Mouse (Mus musculus) neural tube, embryonic 11.5 days (tissue): ENCODE data around the gene Tmem104. TPM values are rescaled to one million over a fixed set of nuclear protein-coding genes. Genes with fewer than 3 reads are reported as not detected.
A peak's percentile ranks its signal among the peaks of the same experiment; 100 is the strongest.

ENCODE experiments used
- ATAC-seq: fragments of 200-750 bp; cut with Nextera tagmentation; 2 replicates; pipeline ENCODE4 v1.8.0; 2017; ENCODE audit warnings: moderate number of reproducible peaks, mild to moderate bottlenecking, moderate TSS enrichment, moderate library complexity; ENCODE audit not compliant: insufficient read depth, low FRiP score, low TSS enrichment
- DNase-seq: peaks from one replicate; pipeline ENCODE4 v3.0.0-alpha.2; 2015; ENCODE audit warnings: low spot score
- H3K27ac ChIP-seq: fragments of 300-500 bp; sonication (generic); 2 replicates; pipeline ENCODE4 v1.5.1; 2014; ENCODE audit warnings: low read depth, mild to moderate bottlenecking, low read length
- H3K27me3 ChIP-seq: fragments of 300-500 bp; sonication (generic); 2 replicates; pipeline ENCODE4 v1.6.1; 2014; ENCODE audit warnings: mild to moderate bottlenecking, low read length, mixed read lengths; ENCODE audit not compliant: control insufficient read depth, insufficient read depth
- H3K36me3 ChIP-seq: fragments of 300-500 bp; sonication (generic); 2 replicates; pipeline ENCODE4 v1.6.1; 2014; ENCODE audit warnings: mild to moderate bottlenecking, low read length, moderate library complexity, mixed read lengths; ENCODE audit not compliant: control insufficient read depth, insufficient read depth
- H3K4me1 ChIP-seq: fragments of 300-500 bp; sonication (generic); 2 replicates; pipeline ENCODE4 v1.6.1; 2014; ENCODE audit warnings: low read length, mixed read lengths; ENCODE audit not compliant: control insufficient read depth, insufficient read depth
- H3K4me2 ChIP-seq: fragments of 300-500 bp; sonication (generic); 2 replicates; pipeline ENCODE4 v1.6.1; 2014; ENCODE audit warnings: low read depth, mild to moderate bottlenecking, moderate library complexity
- H3K4me3 ChIP-seq: fragments of 300-500 bp; sonication (generic); 2 replicates; pipeline ENCODE4 v1.5.1; 2014; ENCODE audit warnings: low read depth, low read length
- H3K9ac ChIP-seq: fragments of 300-500 bp; sonication (generic); 2 replicates; pipeline ENCODE4 v1.6.1; 2014; ENCODE audit warnings: mild to moderate bottlenecking, low read length
- H3K9me3 ChIP-seq: fragments of 300-500 bp; sonication (generic); 2 replicates; pipeline ENCODE4 v1.6.1; 2016; ENCODE audit warnings: low read length; ENCODE audit not compliant: control insufficient read depth
- WGBS: fragments of 180-500 bp; shearing (Covaris S2); extraction: QIAGEN DNeasy Blood & Tissue Kit; methylation state at CpG from one replicate; pipeline ENCODE4 v1.1.7; 2014; 5-methylcytosine and 5-hydroxymethylcytosine counted together
- polyA plus RNA-seq: library from polyadenylated mRNA; unstranded; fragments of >200 nt; fragmentation: Nextera tagmentation; extraction: Ambion mirVana; gene quantifications from 2 replicates; pipeline ENCODE4 v1.2.1, GENCODE M21; 2014

Tmem104 gene
- polyA plus RNA-seq, 1 experiment from 2014 or later, result 11.0 TPM

DNA sequence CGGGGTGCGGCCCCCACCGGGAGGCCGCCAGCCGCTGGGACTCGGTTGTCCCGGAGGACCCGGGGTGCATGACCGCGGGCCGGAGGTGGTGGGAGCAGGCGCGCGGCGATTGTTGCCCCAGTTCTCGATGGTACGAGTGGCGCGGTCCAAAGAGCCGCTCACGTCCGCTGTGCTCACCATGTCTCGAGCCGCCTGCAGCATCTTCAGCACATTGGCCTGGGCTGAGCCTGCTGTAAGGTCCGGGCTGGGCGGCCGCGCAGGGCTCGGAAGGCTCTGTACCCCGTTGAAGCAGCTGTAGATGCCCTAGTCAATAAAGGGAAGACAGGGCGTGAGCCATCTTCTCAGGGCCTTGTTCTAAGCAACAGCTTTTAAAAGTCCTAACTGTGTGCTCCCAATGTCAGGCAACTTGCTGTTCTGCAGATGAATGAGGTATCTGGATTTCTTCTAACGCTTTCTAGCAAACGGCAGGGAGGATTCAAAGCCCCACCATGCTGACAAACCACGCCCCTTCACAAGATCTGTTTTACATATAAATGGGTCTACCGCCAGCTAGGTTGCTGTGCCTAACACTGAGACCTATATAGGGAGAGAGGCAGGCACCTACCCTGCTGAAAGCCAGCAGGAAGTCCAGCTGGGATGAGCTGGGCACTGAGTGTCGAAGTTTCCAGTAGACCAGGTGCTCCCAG is 63.3 kb downstream of the Tmem104 start:
- ATAC-seq (0 out of 2 replicates have a peak, but pooled peaks have one; percentile 35), DNase-seq (no peak)
- peaks cover 51% of the 10 kb centered on the region for H3K27me3 ChIP-seq
- H3K9me3 ChIP-seq, result no peaks in the 10 kb centered on the region
- H3K27ac ChIP-seq, result no peak overlapping the region
- WGBS, result 2% methylated on average over 36 of the region's 36 CpGs
- H3K36me3 ChIP-seq, result no peaks in the 10 kb centered on the region
- peak overlapping the region; percentile 48 for H3K9ac ChIP-seq
- H3K4me2 ChIP-seq, result peak overlapping the region; percentile 80
- peaks cover 33% of the 10 kb centered on the region for H3K4me1 ChIP-seq
- peak overlapping the region; percentile 42 for H3K4me3 ChIP-seq

DNA sequence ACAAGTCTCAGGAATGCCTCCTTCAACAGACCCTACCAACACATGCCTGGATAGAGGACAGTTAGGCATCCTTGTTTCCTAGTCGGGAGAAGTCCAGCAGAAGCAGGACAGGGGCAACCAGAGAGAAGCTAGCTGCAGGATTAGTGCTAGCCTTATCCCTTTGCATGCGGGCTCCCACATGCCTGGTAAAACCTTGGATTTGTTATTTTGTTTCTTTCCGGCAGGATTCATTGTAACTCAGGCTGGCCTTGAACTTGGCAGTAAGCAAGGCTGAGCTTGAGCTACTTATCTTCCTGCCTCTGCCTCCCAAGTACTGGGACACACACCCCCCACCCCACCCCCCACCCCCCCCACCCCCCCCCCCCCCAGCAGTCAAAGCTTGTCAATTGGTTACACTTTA is 64.0 kb downstream of the Tmem104 start:
- Histone ChIP-seq H3K27me3 (peaks cover 51% of the 10 kb centered on the region), H3K4me3 (no peak overlapping the region)
- no peak for ATAC-seq

GRCm38 (mm10) chr11:115257775-115258510 is 70.7 kb downstream of the Tmem104 start:
- WGBS, result 16% methylated on average over 53 of the region's 59 CpGs
- H3K9ac ChIP-seq, result no peak overlapping the region
- H3K4me1 ChIP-seq, result no peaks in the 10 kb centered on the region
- no peaks in the 10 kb centered on the region for H3K36me3 ChIP-seq
- ATAC-seq, result no peak
- H3K27me3 ChIP-seq, result peaks cover 59% of the 10 kb centered on the region
- H3K9me3 ChIP-seq, result no peaks in the 10 kb centered on the region
- no peak overlapping the region for H3K27ac ChIP-seq
- peak overlapping the region; percentile 20; the same call in 1 of the 2 replicates for H3K4me2 ChIP-seq
- DNase-seq, result no peak
- no peak overlapping the region for H3K4me3 ChIP-seq

More for the DNA sequence above, 64.0 kb downstream of the Tmem104 start:
- no peak overlapping the region for H3K9ac ChIP-seq
- DNase-seq, result no peak
- H3K4me2 ChIP-seq, result no peak overlapping the region
- no peaks in the 10 kb centered on the region for H3K36me3 ChIP-seq
- H3K27ac ChIP-seq, result no peak overlapping the region
- H3K9me3 ChIP-seq, result no peaks in the 10 kb centered on the region
- 60% methylated on average over 3 of the region's 3 CpGs for WGBS
- H3K4me1 ChIP-seq, result peaks cover 26% of the 10 kb centered on the region

DNA sequence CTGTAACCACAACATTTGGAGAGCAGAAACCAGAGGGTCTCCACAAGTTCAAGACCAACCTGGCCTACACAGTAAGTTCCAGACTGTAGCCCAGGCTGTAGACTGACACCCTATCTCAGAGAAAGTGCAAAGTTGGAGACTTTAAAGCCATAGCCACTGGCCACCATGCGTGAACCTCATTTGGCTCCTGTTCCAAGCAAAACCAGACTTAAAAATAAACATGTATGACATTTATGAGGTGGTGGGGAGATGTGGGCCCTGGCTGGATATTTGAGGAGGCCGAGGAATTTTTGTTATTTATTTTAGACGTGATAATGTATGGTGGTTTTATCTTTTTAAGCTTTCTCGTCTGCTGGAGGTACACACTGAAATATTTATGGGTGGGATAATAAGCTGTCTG is 71.8 kb downstream of the Tmem104 start:
- Histone ChIP-seq H3K27ac (no peak overlapping the region), H3K36me3 (no peaks in the 10 kb centered on the region), H3K9ac (no peak overlapping the region), H3K4me2 (no peak overlapping the region), H3K27me3 (peaks cover 65% of the 10 kb centered on the region), H3K4me3 (no peak overlapping the region), H3K4me1 (no peaks in the 10 kb centered on the region), H3K9me3 (no peaks in the 10 kb centered on the region)
- DNase-seq, result no peak
- ATAC-seq, result no peak
- WGBS, result 76% methylated on average over 4 of the region's 4 CpGs

GRCm38 (mm10) chr11:115262954-115263353 is 75.7 kb downstream of the Tmem104 start:
- Histone ChIP-seq H3K4me3 (no peak overlapping the region), H3K9me3 (no peaks in the 10 kb centered on the region), H3K36me3 (no peaks in the 10 kb centered on the region), H3K9ac (no peak overlapping the region), H3K4me1 (peaks cover 9% of the 10 kb centered on the region; the same call in 1 of the 2 replicates), H3K4me2 (no peak overlapping the region), H3K27me3 (peaks cover 81% of the 10 kb centered on the region), H3K27ac (no peak overlapping the region)
- WGBS, result 84% methylated on average over 11 of the region's 11 CpGs
- ATAC-seq (no peak), DNase-seq (no peak)

GRCm38 (mm10) chr11:115264136-115264861 is 77.0 kb downstream of the Tmem104 start:
- 0 out of 2 replicates have a peak, but pooled peaks cover 2% of the 10 kb centered on the region for H3K36me3 ChIP-seq
- peaks cover 81% of the 10 kb centered on the region for H3K27me3 ChIP-seq
- ATAC-seq (no peak), DNase-seq (no peak)
- peaks cover 9% of the 10 kb centered on the region; the same call in 1 of the 2 replicates for H3K4me1 ChIP-seq
- no peaks in the 10 kb centered on the region for H3K9me3 ChIP-seq
- H3K9ac ChIP-seq, result no peak overlapping the region
- no peak overlapping the region for H3K27ac ChIP-seq
- 70% methylated on average over 7 of the region's 7 CpGs for WGBS
- no peak overlapping the region for H3K4me2 ChIP-seq
- H3K4me3 ChIP-seq, result no peak overlapping the region

GRCm38 (mm10) chr11:115264862-115265668 is 77.8 kb downstream of the Tmem104 start:
- peaks cover 74% of the 10 kb centered on the region for H3K27me3 ChIP-seq
- peak; percentile 53; the same call in 1 of the 2 replicates for ATAC-seq
- no peaks in the 10 kb centered on the region for H3K9me3 ChIP-seq
- peak overlapping the region; percentile 40 for H3K4me2 ChIP-seq
- no peak overlapping the region for H3K9ac ChIP-seq
- H3K27ac ChIP-seq, result no peak overlapping the region
- DNase-seq, result peak; percentile 74
- 0 out of 2 replicates have a peak, but pooled peaks cover 2% of the 10 kb centered on the region for H3K36me3 ChIP-seq
- 5% methylated on average over 39 of the region's 39 CpGs for WGBS
- peaks cover 9% of the 10 kb centered on the region; the same call in 1 of the 2 replicates for H3K4me1 ChIP-seq
- peak overlapping the region; percentile 18; the same call in 1 of the 2 replicates for H3K4me3 ChIP-seq
